Mouse (Mus musculus): Measurements from ENCODE around the gene Fuz.

Gene Fuz

GRCm38 (mm10) chr7:44895593-44896434 is at the start of gene Fuz:
TSS of gene Fuz (plus strand) at chr7:44896079.
- peak; percentile 98 for DNase-seq (ENCODE audit: low read depth, low spot score)

- no peak for DNase-seq (ENCODE audit: low read depth, low spot score)
Observed at GRCm38 (mm10) chr7:44846804-44847203, 49.1 kb upstream of the Fuz start.

GRCm38 (mm10) chr7:44847772-44848171 is 48.1 kb upstream of the Fuz start:
- no peak for DNase-seq (ENCODE audit: low read depth, low spot score)

GRCm38 (mm10) chr7:44848561-44849415 is 47.1 kb upstream of the Fuz start, which contains the start of the genes Akt1s1 and Tbc1d17:
TSS of gene Akt1s1 (plus strand) at chr7:44848991.
TSS of gene Tbc1d17 (minus strand) at chr7:44849079.
- DNase-seq (ENCODE audit: low read depth, low spot score), result peak; percentile 100

- DNase-seq (ENCODE audit: low read depth, low spot score), result peak; percentile 96
Observed at GRCm38 (mm10) chr7:44849416-44850111, 46.3 kb upstream of the Fuz start.

GRCm38 (mm10) chr7:44850146-44850545 is 45.7 kb upstream of the Fuz start:
- peak; percentile 75 for DNase-seq (ENCODE audit: low read depth, low spot score)

- no peak for DNase-seq (ENCODE audit: low read depth, low spot score)
Observed at GRCm38 (mm10) chr7:44850789-44851624, 44.9 kb upstream of the Fuz start.

GRCm38 (mm10) chr7:44851625-44852234 is 44.1 kb upstream of the Fuz start:
- DNase-seq (ENCODE audit: low read depth, low spot score), result no peak

GRCm38 (mm10) chr7:44852259-44853027 is 43.4 kb upstream of the Fuz start:
- no peak for DNase-seq (ENCODE audit: low read depth, low spot score)

- no peak for DNase-seq (ENCODE audit: low read depth, low spot score)
Observed at GRCm38 (mm10) chr7:44853065-44853464, 42.8 kb upstream of the Fuz start.

GRCm38 (mm10) chr7:44853596-44854355 is 42.1 kb upstream of the Fuz start:
- no peak for DNase-seq (ENCODE audit: low read depth, low spot score)

- DNase-seq (ENCODE audit: low read depth, low spot score), result peak; percentile 82
Observed at GRCm38 (mm10) chr7:44854356-44855031, 41.4 kb upstream of the Fuz start.

GRCm38 (mm10) chr7:44855036-44855435 is 40.8 kb upstream of the Fuz start:
- no peak for DNase-seq (ENCODE audit: low read depth, low spot score)

GRCm38 (mm10) chr7:44856265-44856916 is 39.5 kb upstream of the Fuz start:
- no peak for DNase-seq (ENCODE audit: low read depth, low spot score)

- DNase-seq (ENCODE audit: low read depth, low spot score), result peak; percentile 86
Observed at GRCm38 (mm10) chr7:44857042-44857552, 38.8 kb upstream of the Fuz start, which contains the start of gene Pnkp. TSS of gene Pnkp (plus strand) at chr7:44857139.

GRCm38 (mm10) chr7:44857905-44858304 is 38.0 kb upstream of the Fuz start:
- DNase-seq (ENCODE audit: low read depth, low spot score), result peak; percentile 63

- no peak for DNase-seq (ENCODE audit: low read depth, low spot score)
Observed at GRCm38 (mm10) chr7:44859896-44860295, 36.0 kb upstream of the Fuz start.

Data from CD4-positive helper T cell, adult 2 months (primary cell).